Comparison of ENCODE assay signal across 11 mouse cellular contexts in the genomic region with DNA sequence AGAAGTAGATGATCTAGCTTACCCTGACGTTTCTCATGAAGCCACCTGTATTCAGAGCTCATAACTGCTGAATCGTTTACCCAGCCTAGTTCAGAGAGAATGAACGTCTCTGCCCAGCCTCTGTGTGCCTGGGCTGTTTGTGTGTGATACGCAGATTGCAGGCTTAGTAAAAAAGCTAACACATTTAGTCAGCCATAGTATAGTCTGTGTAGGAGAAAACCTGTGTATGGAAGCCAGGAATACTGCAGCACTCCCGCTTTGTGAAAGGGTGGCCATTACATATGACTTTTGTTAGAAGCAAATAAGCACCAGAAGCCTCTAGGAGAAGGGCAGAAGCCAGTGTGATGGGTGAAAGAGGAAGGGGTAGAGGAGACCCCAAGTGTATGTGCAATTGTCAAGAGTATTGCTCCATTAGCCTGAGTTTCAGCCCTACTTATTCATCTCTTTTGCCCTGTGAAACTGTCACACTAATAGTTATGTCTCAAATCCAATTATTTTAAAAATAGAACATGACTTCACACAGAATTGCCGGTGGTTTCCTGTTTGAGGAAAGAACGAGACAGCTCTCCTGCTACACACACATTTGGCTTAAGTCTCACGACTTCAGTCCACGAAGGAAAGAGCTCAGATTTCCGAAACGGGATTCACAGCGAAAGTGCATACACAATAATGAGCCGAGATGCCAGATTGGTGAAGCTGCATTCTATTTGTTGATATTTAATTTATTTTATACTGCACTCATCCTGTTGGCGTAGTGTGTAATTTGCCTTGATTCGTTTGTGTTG. TPM values are rescaled to one million over a fixed set of nuclear protein-coding genes. Genes with fewer than 3 reads are reported as not detected.
DNase-seq lines count a peak whose midpoint lies in the region; ATAC-seq and TF ChIP-seq lines count a peak whose summit lies in the region.
"Had no signal": no experiment of that assay in that cellular context is flagged by ENCODE, and none has a peak within 500 bp of the region (broad histone marks: within the 10 kb centered on the region; RNA-seq: fewer than 3 reads in every experiment).

No protein-coding gene starts in this region.

- DNase-seq in hindbrain, postnatal 0 days (ENCODE audit: low spot score) = no peak
- peak; percentile 10 for DNase-seq in midbrain, embryonic 14.5 days
- peak; percentile 17 to 30 for DNase-seq in heart, adult 9 months (ENCODE audit: low spot score in 2 of 2)
- DNase-seq: thymus, postnatal 14 days had no signal

- H3K27me3 ChIP-seq in hindbrain, postnatal 0 days (ENCODE audit: insufficient read depth, low read length) = no peaks in the 10 kb centered on the region
- H3K27me3 ChIP-seq in hindbrain, embryonic 13.5 days = no peaks in the 10 kb centered on the region
- H3K27me3 ChIP-seq in midbrain, embryonic 14.5 days (ENCODE audit: control insufficient read depth, insufficient read depth, low read length) = no peaks in the 10 kb centered on the region
- H3K27me3 ChIP-seq in midbrain, embryonic 16.5 days (ENCODE audit: control insufficient read depth, insufficient read depth, low read depth, low read length) = no peaks in the 10 kb centered on the region
- no peaks in the 10 kb centered on the region for H3K27me3 ChIP-seq in intestine, postnatal 0 days (replicated peaks; ENCODE audit: control insufficient read depth, insufficient read depth, low read length)
- H3K27me3 ChIP-seq: limb, embryonic 13.5 days had no signal

- 71% methylated on average over 15 of the region's 15 CpGs for WGBS in hindbrain, postnatal 0 days
- WGBS in hindbrain, embryonic 13.5 days = 77% methylated on average over 15 of the region's 15 CpGs
- WGBS in midbrain, embryonic 14.5 days = 73% methylated on average over 15 of the region's 15 CpGs
- 69% methylated on average over 15 of the region's 15 CpGs for WGBS in midbrain, embryonic 16.5 days
- 21% methylated on average over 15 of the region's 15 CpGs for WGBS in olfactory bulb, adult 2 months
- WGBS in intestine, postnatal 0 days = 54% methylated on average over 15 of the region's 15 CpGs

- H3K4me3 ChIP-seq in hindbrain, postnatal 0 days (ENCODE audit: low read length) = no peak overlapping the region
- no peak overlapping the region for H3K4me3 ChIP-seq in hindbrain, embryonic 13.5 days
- no peak overlapping the region for H3K4me3 ChIP-seq in midbrain, embryonic 14.5 days (replicated peaks; ENCODE audit: low read depth, low read length)
- H3K4me3 ChIP-seq in midbrain, embryonic 16.5 days (ENCODE audit: low read depth, low read length) = no peak overlapping the region
- no peak overlapping the region for H3K4me3 ChIP-seq in olfactory bulb, adult 2 months (ENCODE audit: insufficient read depth, low read depth, low read length)
- no peak overlapping the region for H3K4me3 ChIP-seq in intestine, postnatal 0 days (ENCODE audit: low read depth, low read length)
- H3K4me3 ChIP-seq: limb, embryonic 13.5 days had no signal

- no peaks in the 10 kb centered on the region for H3K4me1 ChIP-seq in hindbrain, postnatal 0 days (ENCODE audit: insufficient read depth, low read length)
- no peaks in the 10 kb centered on the region; the same call in 1 of the 2 replicates for H3K4me1 ChIP-seq in hindbrain, embryonic 13.5 days (replicated peaks)
- H3K4me1 ChIP-seq in midbrain, embryonic 14.5 days (ENCODE audit: control insufficient read depth, insufficient read depth, low read length) = no peaks in the 10 kb centered on the region
- H3K4me1 ChIP-seq in midbrain, embryonic 16.5 days (ENCODE audit: control insufficient read depth, insufficient read depth, low read length) = no peaks in the 10 kb centered on the region
- no peaks in the 10 kb centered on the region for H3K4me1 ChIP-seq in olfactory bulb, adult 2 months (ENCODE audit: control insufficient read depth, insufficient read depth, low read length)
- no peaks in the 10 kb centered on the region for H3K4me1 ChIP-seq in intestine, postnatal 0 days (replicated peaks; ENCODE audit: control insufficient read depth, insufficient read depth, low read length)

- H3K36me3 ChIP-seq in hindbrain, postnatal 0 days (ENCODE audit: insufficient read depth, low read length) = no peaks in the 10 kb centered on the region
- no peaks in the 10 kb centered on the region for H3K36me3 ChIP-seq in hindbrain, embryonic 13.5 days
- H3K36me3 ChIP-seq in midbrain, embryonic 14.5 days (ENCODE audit: control insufficient read depth, insufficient read depth, low read length) = no peaks in the 10 kb centered on the region
- no peaks in the 10 kb centered on the region for H3K36me3 ChIP-seq in midbrain, embryonic 16.5 days (ENCODE audit: control insufficient read depth, insufficient read depth, low read length)
- H3K36me3 ChIP-seq in intestine, postnatal 0 days (ENCODE audit: control insufficient read depth, insufficient read depth) = no peaks in the 10 kb centered on the region
- H3K36me3 ChIP-seq: limb, embryonic 13.5 days had no signal

- no peak for TF ChIP-seq CTCF in hindbrain, postnatal 0 days (IDR thresholded peaks at IDR 0.05; ENCODE audit: low read depth)
- no peak for TF ChIP-seq CTCF in olfactory bulb, adult 2 months (IDR thresholded peaks at IDR 0.05; ENCODE audit: insufficient read depth, low read depth, low read length)
- TF ChIP-seq CTCF in intestine, postnatal 0 days (IDR thresholded peaks at IDR 0.05; ENCODE audit: low read depth) = no peak

- no peak overlapping the region for H3K27ac ChIP-seq in hindbrain, postnatal 0 days
- H3K27ac ChIP-seq in hindbrain, embryonic 13.5 days = no peak overlapping the region
- H3K27ac ChIP-seq in midbrain, embryonic 14.5 days (replicated peaks; ENCODE audit: low read depth, low read length) = no peak overlapping the region
- H3K27ac ChIP-seq in midbrain, embryonic 16.5 days (ENCODE audit: low read length) = no peak overlapping the region
- H3K27ac ChIP-seq in olfactory bulb, adult 2 months (ENCODE audit: insufficient read depth, low read depth, low read length) = peak overlapping the region; percentile 78
- no peak overlapping the region for H3K27ac ChIP-seq in intestine, postnatal 0 days (ENCODE audit: low read depth, low read length)
- H3K27ac ChIP-seq: limb, embryonic 13.5 days had no signal

- no peak overlapping the region for H3K9ac ChIP-seq in hindbrain, postnatal 0 days (replicated peaks; ENCODE audit: low read length)
- no peak overlapping the region for H3K9ac ChIP-seq in hindbrain, embryonic 13.5 days
- no peak overlapping the region for H3K9ac ChIP-seq in midbrain, embryonic 14.5 days (replicated peaks; ENCODE audit: low read length)
- no peak overlapping the region for H3K9ac ChIP-seq in midbrain, embryonic 16.5 days (ENCODE audit: low read depth, low read length)
- H3K9ac ChIP-seq in intestine, postnatal 0 days (ENCODE audit: low read depth, low read length) = no peak overlapping the region
- H3K9ac ChIP-seq: limb, embryonic 13.5 days had no signal

- no peak overlapping the region for H3K4me2 ChIP-seq in hindbrain, postnatal 0 days (ENCODE audit: low read depth, low read length)
- H3K4me2 ChIP-seq in hindbrain, embryonic 13.5 days = no peak overlapping the region
- H3K4me2 ChIP-seq in midbrain, embryonic 14.5 days (ENCODE audit: low read length) = no peak overlapping the region
- H3K4me2 ChIP-seq in midbrain, embryonic 16.5 days (ENCODE audit: low read length) = no peak overlapping the region
- no peak overlapping the region for H3K4me2 ChIP-seq in intestine, postnatal 0 days (replicated peaks; ENCODE audit: low read depth)
- H3K4me2 ChIP-seq: limb, embryonic 13.5 days had no signal

- ATAC-seq in hindbrain, postnatal 0 days = peak; percentile 27
- no peak for ATAC-seq in hindbrain, embryonic 13.5 days (ENCODE audit: low FRiP score)
- no peak for ATAC-seq in midbrain, embryonic 14.5 days (ENCODE audit: low FRiP score, low TSS enrichment)
- no peak for ATAC-seq in midbrain, embryonic 16.5 days
- no peak for ATAC-seq in intestine, postnatal 0 days

- H3K9me3 ChIP-seq in hindbrain, postnatal 0 days (ENCODE audit: low read length) = no peaks in the 10 kb centered on the region
- no peaks in the 10 kb centered on the region for H3K9me3 ChIP-seq in hindbrain, embryonic 13.5 days
- no peaks in the 10 kb centered on the region for H3K9me3 ChIP-seq in midbrain, embryonic 14.5 days (ENCODE audit: control insufficient read depth, low read length)
- no peaks in the 10 kb centered on the region for H3K9me3 ChIP-seq in midbrain, embryonic 16.5 days (replicated peaks; ENCODE audit: control insufficient read depth, low read length, poor library complexity, severe bottlenecking)
- no peaks in the 10 kb centered on the region for H3K9me3 ChIP-seq in intestine, postnatal 0 days (ENCODE audit: control insufficient read depth)
- H3K9me3 ChIP-seq: limb, embryonic 13.5 days had no signal

- no peak for TF ChIP-seq POLR2A in olfactory bulb, adult 2 months (IDR thresholded peaks at IDR 0.05; ENCODE audit: insufficient read depth, low read depth, low read length)

RNA-seq across cellular contexts. Expression of a gene that starts 24.0 kb away (rescaled TPM):
- total RNA-seq in hindbrain, postnatal 0 days (2014; rRNA removed) = not detected in 2 replicates
- 0.13 TPM in 1 of 2 replicates, not detected in the other for polyA plus RNA-seq in hindbrain, postnatal 0 days (2015; fragmentation: Nextera tagmentation; extraction: Ambion mirVana)
- 0.22 TPM in 1 of 2 replicates, not detected in the other for polyA plus RNA-seq in hindbrain, embryonic 13.5 days (2015; fragmentation: Nextera tagmentation; extraction: Ambion mirVana)
- polyA plus RNA-seq in midbrain, embryonic 14.5 days (2014; fragmentation: Nextera tagmentation; extraction: Ambion mirVana) = 0.34 TPM in 1 of 2 replicates, not detected in the other
- 0.25 TPM in 1 of 2 replicates, not detected in the other for polyA plus RNA-seq in midbrain, embryonic 16.5 days (2015; fragmentation: Nextera tagmentation; extraction: Ambion mirVana)
- polyA plus RNA-seq in olfactory bulb, adult 2 months (2012; ENCODE audit: insufficient read depth, insufficient read length, low replicate concordance, missing spikeins) = not detected in 2 replicates
- polyA plus RNA-seq in intestine, postnatal 0 days (2015; fragmentation: Nextera tagmentation; extraction: Ambion mirVana) = not detected in 2 replicates
- total RNA-seq: heart, postnatal 14 days; layer of hippocampus, adult 18-20 months had no signal
